Mouse (Mus musculus) ES-E14 (cell line): ENCODE data around the gene Add1. TPM values are rescaled to one million over a fixed set of nuclear protein-coding genes. Genes with fewer than 3 reads are reported as not detected.

ENCODE experiments used
- DNase-seq: peaks from one replicate; pipeline ENCODE4 v3.0.0-alpha.2; 2013; ENCODE audit warnings: low read depth, low spot score
- H3K27ac ChIP-seq: 2 replicates; pipeline ENCODE4 v1.5.1; 2012; ENCODE audit warnings: low read depth, mild to moderate bottlenecking, low read length, moderate library complexity, mixed read lengths; ENCODE audit not compliant: poor library complexity, insufficient read depth, severe bottlenecking
- H3K36me3 ChIP-seq: 2 replicates; pipeline ENCODE4 v1.6.1; 2012; ENCODE audit warnings: mild to moderate bottlenecking, low read length, moderate library complexity, mixed read lengths; ENCODE audit not compliant: control insufficient read depth, poor library complexity, insufficient read depth, severe bottlenecking
- H3K4me1 ChIP-seq, 2 experiments: fragments of 150-350 bp in 1 of 2; sonication (generic) in 1 of 2; 2 replicates each; pipeline ENCODE4 v1.6.1; 2012; ENCODE audit warnings: low read length in 2 of 2, mild to moderate bottlenecking in 1 of 2, mixed read lengths in 1 of 2; ENCODE audit not compliant: control insufficient read depth in 2 of 2, insufficient read depth in 2 of 2, poor library complexity in 1 of 2
- H3K4me3 ChIP-seq, 2 experiments: fragments of 150-350 bp in 1 of 2; sonication (generic) in 1 of 2; 2 replicates each; pipeline ENCODE4 v1.5.1; 2012; ENCODE audit warnings: low read length in 2 of 2, low read depth in 1 of 2, mild to moderate bottlenecking in 1 of 2, mixed read lengths in 1 of 2; ENCODE audit not compliant: insufficient read depth in 1 of 2, poor library complexity in 1 of 2, severe bottlenecking in 1 of 2
- H3K9ac ChIP-seq: 2 replicates; pipeline ENCODE4 v1.6.1; 2012; ENCODE audit warnings: low read depth, mild to moderate bottlenecking, low read length, mixed read lengths; ENCODE audit not compliant: poor library complexity, insufficient read depth, severe bottlenecking
- H3K9me3 ChIP-seq: fragments of 150-350 bp; sonication (generic); 2 replicates; pipeline ENCODE4 v1.6.1; 2012; ENCODE audit warnings: low read depth, mild to moderate bottlenecking, low read length; ENCODE audit not compliant: control insufficient read depth, insufficient read depth
- CHD2 ChIP-seq: IDR thresholded peaks from 2 replicates; pipeline ENCODE4 v1.6.1; 2014; ENCODE audit warnings: mild to moderate bottlenecking, low read depth, low read length, inconsistent platforms
- HCFC1 ChIP-seq: IDR thresholded peaks from 2 replicates; pipeline ENCODE4 v1.6.1; 2012; ENCODE audit warnings: low read length, inconsistent platforms, borderline replicate concordance; ENCODE audit not compliant: insufficient read depth
- MAFK ChIP-seq: IDR thresholded peaks from 2 replicates; pipeline ENCODE4 v1.6.1; 2014; ENCODE audit warnings: mild to moderate bottlenecking, low read depth, low read length, inconsistent platforms; ENCODE audit not compliant: insufficient read depth
- ZC3H11A ChIP-seq: IDR thresholded peaks from 2 replicates; pipeline ENCODE4 v1.6.1; 2012; ENCODE audit warnings: low read depth, mild to moderate bottlenecking, inconsistent platforms, low read length, borderline replicate concordance
- ZNF384 ChIP-seq: IDR thresholded peaks from 2 replicates; pipeline ENCODE4 v1.6.1; 2012; ENCODE audit warnings: low read depth, low read length, inconsistent platforms
- in situ Hi-C, 2 experiments: fragments of 600-800 bp; cut with MboI; formaldehyde crosslinking; loops; one replicate each; pipeline ENCODE4 v1.15.1; 2025; ENCODE audit warnings: low sequenced_read_pairs in 2 of 2, inconsistent platforms in 1 of 2; ENCODE audit not compliant: unreplicated experiment in 2 of 2
- total RNA-seq: library from RNA; depleted of rRNA; stranded (reverse); fragments of 300-350 nt; gene quantifications from 2 replicates; pipeline ENCODE4 v1.2.3, GENCODE M21; 2012

Add1 gene
- total RNA-seq, 1 experiment = 78.4 TPM

DNA sequence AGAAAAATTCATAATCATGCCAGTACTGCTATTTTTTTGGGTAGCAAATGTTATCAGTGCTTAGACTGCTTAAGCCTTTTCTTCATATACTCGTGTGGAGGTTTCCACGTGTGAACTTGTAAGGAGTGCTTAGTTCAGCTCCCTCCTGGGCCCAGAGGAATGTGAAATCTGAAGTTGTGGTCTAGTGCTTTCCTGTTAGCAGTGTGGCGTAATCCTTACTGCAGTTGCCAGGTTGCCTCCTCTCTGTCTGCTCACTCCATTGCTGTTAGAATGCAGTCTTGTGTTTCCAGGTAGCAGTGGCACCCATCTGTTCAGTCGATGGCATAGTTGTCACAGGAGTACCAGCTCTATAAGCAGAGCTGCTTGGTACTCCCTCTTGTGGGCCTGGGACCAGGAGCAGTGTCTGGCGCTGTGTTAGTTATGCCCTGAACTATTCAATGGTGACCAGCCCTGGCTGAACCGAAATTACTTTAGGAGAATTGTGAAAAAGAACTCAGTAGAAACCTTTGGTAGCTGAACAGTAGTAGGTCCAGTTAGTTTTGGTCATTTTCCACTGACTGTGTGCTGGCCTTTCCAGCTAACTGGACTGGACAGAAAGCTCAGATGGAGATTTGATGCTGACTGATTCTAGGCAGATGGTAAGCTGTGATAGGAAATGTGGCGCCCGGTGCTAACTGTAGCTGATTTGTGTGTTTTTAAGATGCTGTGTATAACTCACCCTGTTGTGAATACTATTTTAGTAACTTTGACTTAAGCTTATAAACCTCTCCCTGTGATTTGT is 33.8 kb downstream of the Add1 start:
- H3K9ac ChIP-seq = no peak overlapping the region
- DNase-seq = no peak
- no peak for TF ChIP-seq ZC3H11A
- TF ChIP-seq CHD2 = no peak
- no peak for TF ChIP-seq MAFK
- no peak overlapping the region for H3K27ac ChIP-seq
- H3K4me1 ChIP-seq = no peaks in the 10 kb centered on the region
- in situ Hi-C loops = no loop called here
- no peak overlapping the region for H3K4me3 ChIP-seq
- peaks cover 14% of the 10 kb centered on the region for H3K36me3 ChIP-seq
- no peaks in the 10 kb centered on the region for H3K9me3 ChIP-seq

DNA sequence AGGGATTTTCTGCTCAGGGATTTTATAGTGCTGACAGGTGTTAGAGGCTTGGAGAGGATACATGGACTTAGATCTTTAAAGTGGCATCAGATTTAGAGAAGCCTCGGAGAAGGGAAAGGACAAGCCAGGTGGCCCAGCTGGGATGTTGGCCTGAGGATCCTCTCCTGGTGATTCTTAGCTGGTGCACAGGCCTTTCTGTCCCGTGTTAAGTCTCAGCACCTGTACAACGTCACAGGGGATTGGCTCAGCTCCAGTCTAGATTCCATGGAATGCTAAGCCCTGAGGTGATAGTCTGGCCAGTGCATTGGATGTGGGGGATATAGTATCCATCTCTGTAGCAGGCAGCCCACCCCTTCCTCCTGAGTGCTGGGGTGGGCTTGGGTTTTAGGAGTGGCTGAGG is 34.8 kb downstream of the Add1 start:
- Histone ChIP-seq H3K27ac (no peak overlapping the region), H3K4me1 (no peaks in the 10 kb centered on the region), H3K36me3 (peaks cover 14% of the 10 kb centered on the region), H3K4me3 (no peak overlapping the region), H3K9ac (no peak overlapping the region), H3K9me3 (no peaks in the 10 kb centered on the region)
- DNase-seq = no peak
- in situ Hi-C loops = no loop called here
- TF ChIP-seq ZNF384 (no peak), HCFC1 (no peak), MAFK (no peak), ZC3H11A (no peak), CHD2 (no peak)

DNA sequence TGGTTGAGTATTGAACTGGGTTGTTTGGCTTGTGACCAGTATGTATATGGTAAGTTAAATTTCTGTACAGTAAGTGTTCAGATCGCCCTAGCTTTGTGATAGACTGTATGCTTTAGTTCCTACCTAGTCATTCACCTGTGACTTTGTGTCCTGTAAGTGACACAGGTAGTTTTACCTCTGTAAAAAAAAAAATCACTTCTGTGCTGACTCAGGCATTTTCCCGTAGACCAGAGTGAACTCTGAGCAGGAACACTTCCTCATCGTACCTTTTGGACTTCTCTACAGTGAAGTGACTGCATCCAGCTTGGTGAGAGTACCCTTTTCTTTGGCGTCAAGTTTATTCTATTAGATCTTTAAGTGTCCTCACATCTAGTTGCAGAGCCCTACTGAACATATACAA is 36.5 kb downstream of the Add1 start:
- no peak overlapping the region for H3K4me3 ChIP-seq

DNA sequence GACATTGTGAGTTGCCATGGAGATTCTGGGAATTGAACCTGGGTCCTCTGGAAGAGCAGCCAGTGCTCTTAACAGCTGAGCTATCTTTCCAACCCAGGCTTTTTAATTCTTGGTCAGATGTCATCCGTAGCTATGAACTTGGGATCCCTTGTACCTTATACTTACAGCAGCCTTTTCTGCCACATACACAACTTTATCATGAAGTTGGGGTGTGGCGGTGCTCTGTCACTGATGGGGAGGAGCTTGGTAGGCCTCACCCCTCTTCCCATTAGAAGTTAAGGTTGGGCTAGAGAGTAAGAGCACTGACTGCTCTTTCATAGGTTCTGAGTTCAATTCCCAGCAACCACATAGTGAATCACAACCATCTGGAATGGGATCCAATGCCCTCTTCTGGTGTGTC is 59.5 kb downstream of the Add1 start:
- Histone ChIP-seq H3K9ac (no peak overlapping the region), H3K4me1 (peaks cover 4 to 24% of the 10 kb centered on the region in 2 experiments; a peak in 3 of 4 replicates), H3K36me3 (peaks cover 43% of the 10 kb centered on the region), H3K27ac (no peak overlapping the region), H3K4me3 (no peak overlapping the region), H3K9me3 (no peaks in the 10 kb centered on the region)
- DNase-seq = no peak
- in situ Hi-C loops = no loop called here
- TF ChIP-seq ZC3H11A = no peak
- TF ChIP-seq MAFK = no peak
- TF ChIP-seq CHD2 = no peak
- TF ChIP-seq ZNF384 = no peak
- no peak for TF ChIP-seq HCFC1

More for the DNA sequence above, 36.5 kb downstream of the Add1 start:
- no peaks in the 10 kb centered on the region for H3K4me1 ChIP-seq
- in situ Hi-C loops = no loop called here
- no peaks in the 10 kb centered on the region for H3K9me3 ChIP-seq
- no peak for DNase-seq
- TF ChIP-seq HCFC1 (no peak), MAFK (peak; percentile 64), ZNF384 (no peak), CHD2 (no peak), ZC3H11A (no peak)
- H3K9ac ChIP-seq = no peak overlapping the region
- no peak overlapping the region for H3K27ac ChIP-seq
- peaks cover 14% of the 10 kb centered on the region for H3K36me3 ChIP-seq
